Mouse (Mus musculus) cerebral cortex, adult 2 months (tissue): Measurements from ENCODE around the gene Arid4a.

ENCODE experiments used
- WGBS: fragments of 180-500 bp; shearing (Covaris S2); methylation state at CpG from one replicate; pipeline ENCODE4 v1.1.7; 2018; 5-methylcytosine and 5-hydroxymethylcytosine counted together

Gene Arid4a

DNA sequence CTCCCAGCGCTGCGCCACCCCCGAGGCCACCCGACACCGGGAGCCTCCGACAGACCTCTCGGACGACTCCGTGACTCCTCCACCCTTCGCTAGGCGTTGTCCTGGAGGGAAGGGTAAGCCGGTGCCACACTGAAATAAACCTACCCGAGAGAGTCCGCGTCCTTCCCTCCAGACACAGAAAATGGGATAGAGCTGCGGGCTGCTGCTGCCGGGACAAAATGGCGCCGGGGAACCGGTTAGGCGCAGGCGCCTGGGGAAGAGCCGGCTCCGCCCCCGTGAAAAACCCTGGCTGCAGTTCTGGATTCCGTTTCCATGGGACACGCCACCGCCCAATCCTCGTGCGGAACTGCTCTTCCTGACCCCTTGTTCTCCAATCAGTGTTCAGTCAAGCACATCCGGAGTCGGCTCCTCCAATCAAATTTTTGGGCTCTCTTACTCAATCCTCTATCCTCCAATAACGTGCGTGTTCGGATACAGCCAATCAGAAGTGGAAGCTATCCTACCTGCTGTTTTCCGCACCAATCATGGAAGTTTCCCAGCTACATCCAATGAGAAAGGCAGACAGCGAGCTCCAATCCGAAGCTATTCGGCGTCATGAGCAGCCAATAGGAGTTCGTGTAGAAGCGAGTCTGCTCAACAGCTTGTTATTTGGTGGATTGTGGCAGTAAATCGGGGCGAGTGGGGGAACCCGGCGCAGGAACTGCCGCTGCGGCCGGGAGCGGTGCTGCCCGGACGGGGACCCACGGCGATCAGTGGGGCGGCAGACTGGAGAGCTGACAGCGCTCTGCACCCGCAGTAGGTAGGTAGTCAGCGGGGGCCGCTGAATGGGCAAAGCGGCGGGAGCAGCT, at the start of gene Arid4a:
TSS of gene Arid4a (plus strand) at position 628 of the 848 bp plus-strand sequence.
- WGBS: under 1% methylated on average over 61 of the region's 61 CpGs

DNA sequence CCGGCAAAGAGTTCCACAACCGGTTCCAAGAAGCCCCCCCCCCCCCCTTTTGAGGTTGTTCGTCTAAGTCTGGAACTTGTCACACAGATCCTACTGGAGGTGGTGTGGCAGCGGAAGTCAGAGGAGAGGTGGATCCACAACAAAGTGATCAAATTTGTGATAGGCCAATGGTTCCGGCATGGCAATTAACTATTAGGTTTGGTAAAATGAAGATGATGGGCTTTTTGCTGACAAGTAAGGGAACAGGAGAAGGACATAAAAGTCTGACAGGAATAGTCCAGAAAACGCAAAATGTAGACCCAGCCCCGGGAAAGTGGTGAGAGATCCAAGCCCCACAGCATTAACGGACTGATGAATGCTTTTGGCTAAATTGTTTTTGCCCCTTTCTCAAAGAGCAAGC, 48.2 kb upstream of the Arid4a start:
- 24% methylated on average over 8 of the region's 8 CpGs for WGBS

DNA sequence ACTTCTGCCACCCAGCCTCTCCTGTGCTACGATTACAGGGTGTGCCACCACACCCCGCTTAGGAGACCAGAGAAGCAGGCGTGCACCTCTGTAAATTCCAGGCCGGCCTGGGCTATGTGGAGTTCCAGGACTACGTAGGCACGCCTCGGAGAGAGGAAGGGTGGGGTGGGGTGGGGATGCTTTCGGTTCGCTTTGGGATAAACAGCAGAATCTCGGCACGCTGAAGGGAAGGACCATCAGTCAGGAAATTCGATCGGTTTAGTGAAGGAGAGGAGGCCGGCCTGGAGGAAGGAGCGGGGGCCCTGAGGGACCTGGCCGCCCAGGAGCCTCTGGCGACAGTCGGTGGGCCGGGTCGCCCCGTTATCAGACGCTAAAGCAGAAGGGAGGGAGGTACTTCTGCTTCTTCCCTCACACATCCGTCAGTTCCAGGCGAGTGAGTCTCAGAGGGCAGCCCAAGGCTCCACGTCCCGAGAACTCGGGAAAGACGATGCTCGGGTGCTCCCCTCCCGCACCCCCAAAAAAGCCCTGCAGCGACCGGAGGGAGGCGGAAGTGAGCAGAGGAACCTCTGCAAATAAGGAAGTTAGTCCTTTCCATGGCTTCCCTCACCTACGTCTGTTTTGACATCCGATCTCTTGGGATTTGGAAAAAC, 47.5 kb upstream of the Arid4a start:
- WGBS: under 1% methylated on average over 35 of the region's 35 CpGs

GRCm38 (mm10) chr12:70968791-70969307, 46.9 kb upstream of the Arid4a start:
- under 1% methylated on average over 15 of the region's 15 CpGs for WGBS

GRCm38 (mm10) chr12:70969485-70970184, 46.2 kb upstream of the Arid4a start:
- 2% methylated on average over 17 of the region's 17 CpGs for WGBS

- WGBS: 76% methylated on average over 4 of the region's 4 CpGs
Measured at GRCm38 (mm10) chr12:70973831-70974230, 42.0 kb upstream of the Arid4a start.

DNA sequence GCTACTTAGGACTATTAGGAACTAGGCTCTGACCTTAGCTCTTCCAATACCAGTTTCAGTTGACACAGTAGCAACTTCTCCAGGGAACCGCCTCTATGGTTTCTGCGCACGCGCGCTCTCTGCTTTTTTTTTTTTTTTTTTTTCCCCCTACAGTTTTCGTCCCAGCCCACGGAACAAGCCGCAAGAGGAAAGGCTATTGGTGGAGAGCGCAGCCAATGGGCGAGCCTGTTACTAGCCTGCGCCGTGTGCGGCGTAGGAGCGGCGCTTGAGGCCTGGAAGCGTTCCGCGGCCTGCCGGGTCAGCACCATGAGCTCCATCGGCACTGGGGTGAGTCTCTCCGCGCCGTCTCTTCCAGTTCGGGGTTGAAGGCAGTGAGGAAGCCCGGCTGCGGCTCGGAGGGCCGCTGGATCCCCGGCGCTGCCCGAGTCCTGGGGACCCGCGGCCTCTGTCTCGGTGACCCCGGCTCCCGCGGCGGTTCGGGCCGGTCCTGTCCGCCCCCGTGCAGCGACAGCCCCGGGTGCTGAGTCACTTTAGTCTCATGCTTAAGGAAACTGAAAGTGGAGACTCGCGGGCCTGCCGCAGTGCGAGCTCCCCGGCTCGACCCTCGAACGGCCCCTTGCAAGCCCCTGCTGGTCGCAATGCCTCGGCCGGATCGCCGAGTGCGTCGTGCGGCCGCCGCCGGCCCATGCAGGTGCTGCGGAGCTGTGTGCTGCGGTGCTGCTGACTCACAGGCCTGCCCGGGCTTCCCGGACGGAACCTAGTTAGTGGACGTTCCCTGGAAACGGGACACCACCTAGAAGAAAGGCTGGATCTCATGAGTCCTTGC, 41.1 kb upstream of the Arid4a start, which contains the start of gene Psma3:
TSS of gene Psma3 (plus strand) at position 181 of the 826 bp plus-strand sequence.
- WGBS: under 1% methylated on average over 71 of the region's 71 CpGs

DNA sequence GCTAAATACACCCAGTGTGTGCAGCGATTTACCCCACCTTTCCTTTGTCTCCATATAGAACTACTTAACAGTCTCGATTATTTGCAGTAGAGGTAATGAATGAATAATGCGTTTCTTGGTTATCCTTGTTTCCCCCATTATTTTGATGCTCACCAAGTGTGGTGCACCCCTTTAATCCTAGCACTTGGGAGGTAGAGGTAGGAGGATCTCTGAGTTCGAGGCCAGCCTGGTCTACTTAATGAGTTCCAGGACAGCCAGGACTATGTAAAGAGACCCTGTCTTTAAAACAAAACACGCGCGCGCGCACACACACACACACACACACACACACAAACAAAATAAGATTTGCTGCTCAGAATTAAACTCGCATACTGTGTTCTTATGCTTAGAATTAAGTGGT, 40.4 kb upstream of the Arid4a start:
- 17% methylated on average over 10 of the region's 10 CpGs for WGBS

- 42% methylated on average over 3 of the region's 3 CpGs for WGBS
Measured at GRCm38 (mm10) chr12:70975891-70976290, 39.9 kb upstream of the Arid4a start.

GRCm38 (mm10) chr12:70978345-70978744, 37.4 kb upstream of the Arid4a start:
- WGBS: 82% methylated on average over 7 of the region's 7 CpGs

DNA sequence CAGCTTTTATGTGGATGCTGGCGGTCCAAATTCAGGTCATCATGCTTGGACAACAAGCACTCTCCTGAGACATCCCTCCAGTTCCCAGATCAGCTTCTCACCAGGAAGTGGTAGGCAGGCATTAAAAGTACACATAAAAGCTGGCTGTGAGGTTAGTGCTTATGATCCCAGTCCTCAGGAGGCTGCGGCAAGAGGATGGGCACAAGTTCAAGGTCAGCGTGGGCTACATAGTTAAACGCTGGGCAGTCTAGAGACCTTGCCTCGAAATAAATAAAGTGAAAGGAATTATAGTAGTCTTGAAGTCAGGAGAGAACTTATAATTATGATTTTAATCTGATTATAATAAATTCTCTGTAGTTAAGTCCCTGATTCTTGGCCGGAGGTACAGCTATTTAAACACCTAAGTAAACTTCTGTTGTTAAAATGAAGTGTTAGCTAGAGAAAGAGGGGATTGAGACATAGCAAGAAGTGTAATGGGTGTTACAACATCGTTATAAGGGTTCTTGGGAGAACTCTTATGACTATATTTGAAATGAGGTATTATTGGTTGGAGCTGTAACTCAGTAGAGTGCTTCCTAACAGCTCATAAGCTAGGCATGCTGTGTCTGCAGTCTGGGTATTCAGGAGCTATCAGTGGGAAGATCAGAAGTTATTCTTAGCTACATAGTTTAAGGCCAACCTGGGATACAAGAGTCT, 30.8 kb upstream of the Arid4a start:
- WGBS: 86% methylated on average over 7 of the region's 7 CpGs

DNA sequence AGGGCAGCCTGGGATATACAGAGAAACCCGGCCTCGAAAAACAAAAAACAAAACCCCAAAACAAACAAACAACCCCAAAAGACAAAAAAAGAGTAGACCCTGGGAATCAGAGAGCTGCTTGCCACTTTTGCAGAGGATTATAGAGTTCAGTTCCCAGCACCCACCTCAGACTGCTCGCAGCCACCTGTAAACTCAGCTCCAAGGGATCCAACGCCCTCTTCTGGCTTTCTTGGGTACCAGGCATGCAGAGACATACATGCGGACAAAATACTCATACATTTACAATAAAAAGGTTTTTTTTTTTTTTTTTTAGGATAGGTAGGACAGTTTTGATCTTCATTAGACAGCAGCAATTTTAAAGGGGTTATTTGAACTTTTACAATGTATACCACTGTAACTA, 18.6 kb upstream of the Arid4a start:
- 87% methylated on average over 5 of the region's 5 CpGs for WGBS

- WGBS: 10% methylated on average over 5 of the region's 5 CpGs
Measured at GRCm38 (mm10) chr12:70999423-70999903, 16.3 kb upstream of the Arid4a start.

GRCm38 (mm10) chr12:71000344-71000743, 15.4 kb upstream of the Arid4a start:
- WGBS: 62% methylated on average over 1 of the region's 1 CpGs

GRCm38 (mm10) chr12:71001456-71001855, 14.3 kb upstream of the Arid4a start:
- WGBS: 72% methylated on average over 6 of the region's 6 CpGs

- 81% methylated on average over 6 of the region's 6 CpGs for WGBS
Measured at GRCm38 (mm10) chr12:71003760-71004426, 11.9 kb upstream of the Arid4a start.

- 91% methylated on average over 6 of the region's 6 CpGs for WGBS
Measured at GRCm38 (mm10) chr12:71006141-71006540, 9.6 kb upstream of the Arid4a start.

DNA sequence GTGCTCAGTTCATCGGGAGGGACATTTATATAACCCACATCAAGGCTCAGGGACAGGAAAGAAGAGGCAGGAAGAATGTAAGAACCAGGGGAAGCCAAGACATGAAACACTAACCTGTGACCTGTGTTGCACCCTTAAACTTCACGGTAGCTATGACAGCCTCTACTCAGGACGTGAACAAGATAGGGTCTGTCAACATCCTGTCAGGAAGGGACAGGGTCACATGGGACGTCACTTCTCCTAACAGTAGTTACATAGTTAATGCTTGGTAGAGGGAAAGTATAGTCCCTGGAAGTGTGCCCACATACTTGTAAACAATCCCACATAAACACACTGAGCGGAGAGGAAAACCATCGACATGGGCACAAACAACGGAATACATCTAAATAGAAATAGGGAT, 8.9 kb upstream of the Arid4a start:
- 71% methylated on average over 7 of the region's 7 CpGs for WGBS

DNA sequence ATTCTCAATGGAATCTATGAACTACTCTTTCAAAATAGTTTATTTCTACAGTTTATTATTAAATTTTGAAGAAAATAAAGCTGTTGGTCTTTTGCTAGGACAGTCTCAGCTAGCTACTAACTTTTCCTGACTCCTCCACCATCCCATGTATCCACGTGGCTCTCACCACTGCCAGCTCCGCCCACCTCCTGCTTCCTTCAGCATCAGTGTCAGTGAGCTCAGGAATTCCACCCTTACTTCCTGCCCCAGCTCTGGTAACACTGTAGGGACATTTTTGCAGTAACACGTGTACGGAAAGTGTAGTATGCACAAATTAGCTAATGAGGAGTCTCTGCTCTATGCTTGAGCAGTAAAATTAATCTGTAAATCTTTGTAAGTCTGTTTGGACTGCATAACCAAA, 6.0 kb upstream of the Arid4a start:
- WGBS: 41% methylated on average over 4 of the region's 4 CpGs

DNA sequence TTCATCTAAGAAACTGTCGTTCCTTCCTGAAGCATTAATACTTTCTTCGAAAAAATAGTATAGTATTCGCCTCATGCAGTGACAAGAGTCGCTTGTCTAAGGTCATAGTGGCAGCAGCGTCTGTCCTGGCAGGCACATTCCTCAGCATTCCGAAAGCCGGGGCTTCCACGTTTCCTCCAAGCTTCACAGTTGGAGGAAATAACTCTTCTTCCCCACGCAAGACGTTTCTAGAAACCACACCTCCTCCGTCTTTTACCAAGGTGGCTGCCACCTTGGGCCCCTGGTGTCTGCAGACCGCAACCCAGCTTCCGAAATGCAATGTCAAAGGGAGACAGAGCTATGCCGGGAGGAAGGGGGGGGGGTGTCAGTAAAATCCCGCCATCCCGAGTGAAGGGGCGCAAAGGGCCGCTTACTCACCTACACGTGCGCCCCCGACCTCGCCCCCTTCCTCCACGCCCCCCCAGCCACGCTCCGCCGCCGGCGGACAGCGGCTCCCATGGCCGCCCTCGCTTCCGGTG, 886 bp upstream of the Arid4a start:
- WGBS: 2% methylated on average over 32 of the region's 32 CpGs
